Mouse (Mus musculus): ENCODE data around the gene Nos3.

GRCm38 (mm10) chr5:24325251-24325650, 39.4 kb upstream of the Nos3 start:
- TF ChIP-seq GATA1 (IDR thresholded peaks at IDR 0.05; ENCODE audit: low read length): no peak
- no peak for TF ChIP-seq TAL1 (IDR thresholded peaks at IDR 0.05; ENCODE audit: low read length)

Data from erythroblast, embryonic 14.5 days (primary cell).